Mouse (Mus musculus) retina, postnatal 7 days (tissue): ENCODE measurements around the gene Kcnj1.

Source experiments
- DNase-seq: peaks from one replicate; pipeline ENCODE4 v3.0.0-alpha.2; 2012; ENCODE audit warnings: low read depth, low spot score

Gene Kcnj1

DNA sequence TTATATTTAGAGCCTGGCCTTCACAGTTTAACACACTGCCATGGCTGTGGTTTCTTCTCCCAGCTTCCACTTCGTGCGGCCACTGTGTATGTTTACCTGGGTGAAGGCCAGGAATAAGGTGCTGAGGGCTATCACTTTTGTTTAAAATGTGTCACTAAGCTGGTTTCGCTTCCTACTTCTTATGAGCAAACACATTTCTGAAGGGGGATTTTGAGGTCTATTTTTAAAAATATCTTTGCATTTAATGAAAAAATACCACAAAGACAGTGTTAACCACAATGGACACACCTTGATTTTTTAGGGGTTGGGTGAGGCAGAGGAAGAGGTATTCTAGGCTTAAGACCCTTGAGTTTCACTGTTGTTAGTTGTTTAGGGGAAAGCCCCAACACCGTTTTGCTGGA lies 22.5 kb downstream of the Kcnj1 start:
- no peak for DNase-seq

DNA sequence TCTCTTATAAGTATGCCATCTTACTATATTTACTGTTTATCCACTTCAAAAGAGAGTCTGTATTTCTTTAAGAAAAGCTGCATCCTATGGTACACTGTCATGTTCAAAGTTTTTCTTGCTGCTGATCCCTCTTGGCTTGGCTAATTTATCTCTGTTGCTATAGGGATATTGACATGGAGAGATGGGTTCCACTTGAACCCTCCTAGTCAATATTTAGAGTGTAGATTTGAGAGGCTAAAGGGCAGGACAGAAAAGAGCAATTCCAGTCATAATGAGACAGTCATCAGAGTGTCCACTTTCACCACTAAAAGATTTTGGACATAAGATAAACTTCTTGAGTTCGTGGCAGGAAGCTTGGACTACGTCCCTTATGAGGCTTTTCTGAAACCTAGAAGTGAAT lies 27.9 kb downstream of the Kcnj1 start:
- DNase-seq = no peak

DNA sequence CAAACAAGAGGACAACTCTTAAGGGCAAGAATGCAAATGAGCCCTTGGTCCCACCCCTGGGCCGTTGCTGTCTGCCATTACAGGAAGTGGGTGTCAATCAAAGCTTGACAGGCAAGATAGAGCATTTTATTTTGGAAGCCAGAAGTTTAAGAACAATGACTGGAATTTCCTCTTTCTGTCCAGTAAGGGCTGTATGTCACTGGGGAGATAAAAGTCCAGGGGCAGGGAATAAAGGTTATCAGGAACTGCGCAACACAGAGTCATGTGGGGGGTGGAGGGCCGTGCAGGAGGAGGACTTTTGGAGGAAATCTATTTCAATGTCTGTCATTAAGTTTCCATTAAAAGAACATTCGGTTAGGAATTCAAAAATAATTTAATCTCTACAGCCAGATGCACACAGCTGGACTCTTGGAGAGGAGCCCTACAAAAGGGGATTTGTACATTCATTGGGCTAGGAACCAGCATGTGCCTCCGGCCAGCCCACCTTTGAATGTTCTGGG lies 28.4 kb downstream of the Kcnj1 start:
- no peak for DNase-seq

DNA sequence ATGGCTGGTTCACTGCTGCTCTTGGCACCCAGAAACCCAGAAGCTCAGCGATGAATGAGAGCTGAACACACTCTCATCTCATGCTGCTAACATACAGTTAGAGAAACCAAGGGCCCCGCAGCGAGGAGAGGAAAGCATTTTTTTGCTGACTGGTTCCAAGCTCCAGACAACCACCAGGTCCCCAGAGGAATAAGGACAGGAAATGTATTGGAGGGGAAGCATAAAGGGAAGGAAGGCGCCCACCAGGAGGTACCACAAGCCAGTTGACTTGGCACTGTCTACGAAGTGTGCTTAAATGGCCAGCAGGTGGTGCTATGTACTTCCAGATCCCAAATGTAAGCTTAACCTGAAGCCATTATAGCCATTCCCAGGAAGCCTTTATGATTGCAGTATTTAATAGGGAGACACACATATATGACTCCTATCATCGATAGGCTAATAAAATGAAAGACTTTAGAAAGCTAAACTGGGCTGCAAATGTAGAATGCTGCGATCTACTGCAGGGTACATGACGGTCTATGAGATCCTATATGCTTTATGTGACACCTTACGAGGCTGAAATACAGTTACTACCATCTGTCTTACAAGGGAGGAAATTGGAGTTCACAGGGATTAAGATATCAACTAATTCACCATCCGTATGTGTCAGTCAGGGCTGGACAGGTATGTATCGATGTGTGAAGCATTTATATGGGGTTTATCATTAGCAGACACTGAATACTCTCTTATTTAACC lies 33.1 kb downstream of the Kcnj1 start:
- DNase-seq = peak; percentile 56

DNA sequence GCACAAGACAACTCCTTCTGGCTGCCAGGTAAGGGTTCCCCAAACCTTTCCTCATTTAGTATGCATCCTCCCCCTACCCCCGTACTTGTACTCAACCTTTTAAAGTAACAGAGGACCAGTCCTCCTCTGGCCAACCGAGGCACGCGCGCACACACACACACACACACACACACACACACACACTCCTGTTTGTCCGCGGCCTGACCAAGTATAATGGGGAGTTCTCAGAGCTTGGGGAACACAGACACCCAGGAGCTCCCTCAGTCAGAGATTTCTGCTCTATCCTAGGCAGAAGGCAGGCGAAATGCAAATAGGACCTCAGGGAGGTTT lies 36.4 kb downstream of the Kcnj1 start:
- no peak for DNase-seq

DNA sequence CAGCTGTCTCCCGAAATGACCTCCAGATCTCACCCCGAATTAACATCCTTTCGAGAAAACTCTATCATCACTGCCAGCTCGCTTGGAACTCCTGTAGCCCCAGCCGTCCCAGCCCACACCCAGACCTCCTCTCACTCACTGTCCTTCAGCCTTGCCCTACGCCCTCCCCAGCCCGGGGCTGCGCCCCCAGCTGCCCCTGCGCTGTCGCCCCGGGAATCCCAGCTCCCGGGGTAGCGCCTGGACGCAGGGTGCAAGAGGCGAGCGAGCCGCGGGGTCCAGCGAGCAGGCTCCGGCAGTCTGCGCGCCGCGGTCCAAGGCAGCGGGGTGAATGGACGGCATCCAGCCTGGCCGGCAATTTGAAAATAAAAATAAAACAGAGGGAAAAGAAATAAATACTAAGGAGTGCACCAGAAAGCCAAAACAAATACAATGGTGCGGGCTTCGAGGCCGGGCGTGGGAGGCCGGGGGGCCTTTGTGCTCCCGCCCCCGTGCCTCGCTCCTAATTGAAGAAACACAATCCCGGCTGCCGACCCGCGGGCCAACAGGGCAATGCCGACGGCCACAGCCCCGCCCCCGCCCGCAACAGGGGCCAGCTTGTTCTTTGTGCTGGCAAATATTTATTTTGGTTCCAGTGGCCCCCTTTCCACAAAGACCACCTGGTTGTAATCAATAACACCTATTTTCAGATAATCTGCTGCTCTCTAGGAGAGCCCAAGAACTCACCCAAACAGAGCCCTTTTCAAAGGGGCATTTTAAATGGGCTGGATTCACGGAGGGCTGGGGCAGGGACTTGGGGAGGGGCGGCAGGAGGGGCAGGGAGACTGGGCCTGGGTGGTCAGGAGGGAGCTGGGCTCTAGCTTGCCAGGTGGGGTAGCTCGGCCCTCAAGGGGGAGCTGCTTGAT lies 37.0 kb downstream of the Kcnj1 start:
- DNase-seq = no peak

DNA sequence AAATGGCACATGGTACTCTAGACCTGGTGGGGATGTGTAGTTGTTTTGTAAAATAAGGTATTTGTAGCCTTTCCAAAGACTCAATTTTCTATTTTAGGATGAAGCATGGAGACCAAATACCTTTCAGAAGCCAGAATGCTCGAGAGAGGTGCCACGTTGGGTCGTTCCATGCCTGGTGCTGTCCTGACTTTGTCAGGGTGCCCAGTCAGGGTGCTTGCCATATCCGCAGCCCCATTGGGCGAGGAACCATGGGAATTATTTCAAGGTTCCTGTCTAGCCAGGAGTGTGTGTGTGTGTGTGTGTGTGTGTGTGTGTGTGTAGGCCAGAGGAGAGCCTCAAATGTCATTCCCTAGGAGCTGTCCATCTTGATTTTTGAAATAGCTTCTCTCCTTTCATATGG lies 38.4 kb downstream of the Kcnj1 start:
- no peak for DNase-seq

DNA sequence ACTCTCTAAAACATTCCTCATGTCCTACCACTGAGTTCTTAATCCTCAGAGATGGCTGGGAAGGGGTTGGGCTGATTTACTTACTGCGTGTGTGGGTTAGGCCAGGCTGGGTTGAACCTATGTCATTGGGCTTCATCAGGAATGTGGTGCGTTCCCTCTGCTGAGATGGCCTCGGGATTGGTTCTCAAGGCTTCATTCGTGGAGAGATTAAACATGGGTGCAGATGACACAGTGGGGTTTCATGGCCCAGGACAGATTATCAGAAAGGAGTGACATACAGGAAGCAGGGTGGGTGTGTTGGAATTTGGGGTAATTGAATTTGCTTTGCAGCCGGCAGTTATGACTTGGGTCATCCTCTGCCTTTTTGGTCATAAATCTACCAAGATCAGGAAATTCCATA lies 39.2 kb downstream of the Kcnj1 start:
- no peak for DNase-seq

DNA sequence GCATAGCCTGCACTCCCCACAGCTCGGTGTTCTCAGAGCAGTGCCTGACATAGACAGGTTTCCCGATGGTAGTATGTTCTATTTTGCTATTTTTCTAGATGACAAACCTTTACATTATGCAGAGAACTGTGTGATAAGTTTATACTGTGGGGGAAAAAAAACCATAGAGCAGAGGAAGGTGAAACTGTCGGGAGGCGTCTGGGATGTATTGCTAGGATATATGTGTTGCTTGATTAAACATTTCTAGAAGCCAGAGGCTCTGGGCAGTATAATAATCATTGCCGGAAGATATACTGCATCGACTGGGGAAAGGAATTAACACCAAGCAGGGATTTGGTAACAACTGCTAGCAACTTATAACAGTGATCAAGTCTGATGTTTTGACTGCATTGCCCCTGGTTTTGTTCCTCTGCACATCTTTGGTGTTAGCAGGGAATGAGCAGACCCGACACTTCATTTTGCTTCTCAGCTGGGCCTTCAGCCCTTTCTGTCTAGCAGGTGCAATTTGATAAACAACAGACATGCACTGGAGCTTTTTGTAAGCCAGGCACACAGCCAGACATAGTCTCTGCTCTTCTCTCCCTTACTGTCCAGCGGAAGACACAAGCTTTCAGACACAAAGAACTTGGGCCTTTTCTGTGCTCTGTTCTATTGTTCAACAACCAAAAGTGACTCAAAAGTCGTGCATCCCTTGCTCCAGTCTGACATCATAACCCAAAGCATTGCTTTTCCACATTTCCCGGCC lies 40.7 kb downstream of the Kcnj1 start:
- DNase-seq = no peak

DNA sequence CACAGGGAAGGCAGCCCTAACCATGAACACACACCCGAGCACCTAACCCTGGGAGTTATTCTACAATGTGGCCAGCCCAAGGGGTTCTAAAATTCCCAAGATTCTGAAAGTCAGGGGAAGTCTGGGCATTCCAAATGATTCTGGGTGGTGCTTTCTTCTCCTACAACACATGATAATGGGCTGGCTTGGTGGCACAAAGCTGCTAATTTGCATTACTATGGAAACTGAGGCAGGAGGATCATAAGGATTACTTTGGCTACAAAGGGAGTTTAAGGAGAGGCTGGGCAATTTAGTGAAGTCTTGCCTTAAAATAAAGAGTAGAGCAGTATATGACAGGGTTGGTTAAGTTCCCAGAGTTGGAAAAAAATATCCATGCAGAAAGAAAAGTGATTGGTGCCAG lies 42.7 kb downstream of the Kcnj1 start:
- no peak for DNase-seq

DNA sequence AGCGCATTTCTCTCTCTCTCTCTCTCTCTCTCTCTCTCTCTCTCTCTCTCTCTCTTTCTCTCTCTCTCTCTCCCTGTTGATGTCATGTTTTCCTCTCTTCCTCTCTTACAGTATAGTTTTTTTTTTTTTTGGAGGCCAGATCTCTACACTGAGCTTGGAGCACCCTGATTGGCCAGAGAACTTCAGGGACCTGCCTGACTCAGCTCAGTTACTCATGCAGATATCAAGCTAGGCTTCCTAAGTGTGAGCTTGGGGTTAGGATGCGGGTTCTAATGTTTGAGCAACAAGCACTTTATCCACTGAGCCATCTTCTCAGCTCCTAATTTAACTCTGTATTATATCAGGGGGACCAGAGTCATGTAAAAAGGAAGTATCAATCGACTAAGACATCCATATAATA lies 43.7 kb downstream of the Kcnj1 start:
- no peak for DNase-seq

DNA sequence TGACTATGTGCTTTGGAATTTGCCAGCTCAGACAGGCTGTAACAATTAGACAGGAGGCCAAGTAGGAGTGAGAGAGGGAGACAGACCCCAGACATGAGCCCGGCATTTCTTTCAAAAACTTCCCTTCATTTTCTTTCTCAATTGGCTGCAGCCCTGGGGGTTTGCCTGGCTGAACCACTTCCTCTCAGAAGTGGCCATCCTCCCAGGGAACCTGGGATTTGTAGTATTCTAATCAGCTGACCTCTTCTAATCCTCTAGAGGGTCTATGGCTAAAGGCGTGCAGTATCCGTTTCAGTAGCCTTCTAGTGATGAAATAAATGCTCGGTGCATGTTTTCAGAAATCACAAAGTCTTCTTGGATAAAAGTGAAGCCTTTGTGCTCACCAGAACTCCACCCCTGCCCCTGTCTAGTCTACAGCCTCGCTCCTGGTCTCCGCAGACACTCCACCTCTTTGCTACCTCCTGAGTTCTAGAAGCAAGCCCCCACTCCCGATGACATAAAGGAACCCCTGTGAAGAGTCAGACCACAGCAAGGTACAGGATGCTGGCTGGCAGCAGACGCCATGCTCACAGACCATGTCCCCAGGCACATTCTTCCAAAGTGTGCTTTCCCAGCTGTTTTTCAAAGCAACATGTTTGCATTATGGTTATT lies 45.3 kb downstream of the Kcnj1 start:
- no peak for DNase-seq

DNA sequence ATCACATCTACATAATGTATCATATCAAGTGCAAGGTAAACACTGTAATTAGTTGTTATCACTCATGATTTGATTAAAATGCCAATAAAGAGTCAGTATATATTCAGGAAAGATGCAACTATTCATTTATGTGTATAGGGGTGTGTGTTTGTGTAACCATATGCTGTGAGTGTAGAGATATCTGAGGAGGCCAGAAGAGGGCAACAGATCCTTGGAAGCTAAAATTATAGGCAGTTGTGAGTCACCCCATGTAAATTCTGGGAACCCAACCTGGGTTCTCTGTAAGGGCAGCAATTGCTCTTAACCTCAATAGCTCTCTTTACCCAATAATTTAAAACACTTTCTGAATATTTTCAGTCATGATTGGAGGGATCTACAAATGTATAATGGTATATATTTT lies 48.4 kb downstream of the Kcnj1 start:
- no peak for DNase-seq

DNA sequence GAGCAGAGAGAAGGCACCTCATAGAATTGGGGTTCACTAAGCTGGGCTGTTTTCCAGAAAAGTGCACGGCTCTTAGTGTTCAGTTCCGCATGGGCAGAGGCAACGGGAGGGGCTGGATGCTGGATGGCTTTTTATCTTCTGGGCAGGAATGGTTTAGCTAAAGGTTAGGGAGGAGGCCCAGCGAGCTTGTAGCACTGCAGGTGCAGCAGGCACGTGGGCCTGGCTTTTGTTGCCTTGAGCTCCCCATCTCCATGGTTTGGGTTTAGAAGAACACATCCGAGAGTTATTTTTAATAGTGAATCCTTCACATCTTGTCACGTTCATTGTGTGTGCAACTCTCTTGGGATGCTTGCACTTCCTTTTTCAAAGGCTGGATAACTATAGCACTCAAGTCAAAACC lies 53.0 kb downstream of the Kcnj1 start:
- DNase-seq = no peak

DNA sequence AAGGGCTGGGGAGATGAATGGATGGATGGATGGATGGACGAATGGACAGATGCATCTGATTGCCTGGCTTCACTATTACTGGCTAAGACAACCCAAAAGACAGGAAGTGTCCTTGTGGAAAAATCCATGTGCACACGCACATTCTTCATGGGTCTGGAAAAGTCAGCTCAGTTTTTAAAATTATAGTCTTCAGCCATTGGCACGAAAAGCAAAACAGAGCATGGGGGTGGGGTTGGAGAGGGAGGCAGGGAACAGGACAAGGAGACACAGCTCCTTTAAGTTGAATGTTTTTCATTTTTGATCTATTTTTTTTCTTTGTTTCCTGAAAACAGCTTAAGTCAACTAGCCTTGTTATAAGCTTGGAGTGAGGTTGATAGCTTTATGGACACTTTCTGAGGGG lies 58.8 kb downstream of the Kcnj1 start:
- no peak for DNase-seq

DNA sequence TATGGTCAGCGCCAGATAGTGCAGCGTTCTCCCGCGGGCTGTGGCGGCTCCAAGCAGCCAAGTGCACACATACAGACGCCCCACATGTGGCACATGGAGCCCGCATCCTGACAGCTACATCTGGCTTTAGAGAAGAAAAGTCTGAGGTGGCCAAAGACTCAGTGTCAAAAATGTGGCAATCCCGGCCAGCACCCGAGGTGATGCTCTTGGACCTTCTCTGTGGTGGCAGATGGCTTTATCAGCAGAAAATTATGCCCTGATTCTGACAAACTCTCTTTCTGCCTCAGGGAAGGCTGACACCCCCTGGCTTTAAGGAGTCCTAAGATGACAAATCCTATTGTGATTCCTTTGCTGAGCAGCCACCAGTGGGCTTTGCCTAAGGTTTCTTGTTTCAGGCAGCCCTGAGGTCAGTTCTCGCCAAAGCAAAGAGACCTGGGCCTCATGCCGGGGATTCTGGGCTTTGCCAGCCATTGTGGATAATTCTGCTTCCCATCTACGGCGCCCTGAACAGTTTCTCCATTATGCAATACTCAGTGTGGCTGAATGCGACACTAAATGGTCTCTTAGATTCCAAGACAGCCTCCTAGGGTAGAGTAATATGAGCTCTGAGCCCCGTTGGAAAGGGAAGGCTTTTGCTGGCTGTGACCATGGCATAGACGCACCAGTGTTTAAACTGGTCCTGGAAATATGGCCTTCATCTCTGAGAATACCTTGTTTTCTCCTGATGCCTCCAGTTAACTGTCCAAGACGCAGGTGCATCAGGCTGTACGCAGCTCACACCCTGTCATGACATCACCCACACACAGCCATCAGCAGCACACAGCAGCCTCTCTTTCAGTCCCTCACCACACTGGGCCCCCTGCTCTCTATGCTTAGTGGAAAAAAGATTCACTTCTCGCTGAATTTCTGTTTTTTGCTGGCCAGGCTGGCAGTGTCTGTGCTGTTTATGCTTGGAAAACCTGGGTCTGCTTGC lies 62.2 kb downstream of the Kcnj1 start:
- DNase-seq = no peak

DNA sequence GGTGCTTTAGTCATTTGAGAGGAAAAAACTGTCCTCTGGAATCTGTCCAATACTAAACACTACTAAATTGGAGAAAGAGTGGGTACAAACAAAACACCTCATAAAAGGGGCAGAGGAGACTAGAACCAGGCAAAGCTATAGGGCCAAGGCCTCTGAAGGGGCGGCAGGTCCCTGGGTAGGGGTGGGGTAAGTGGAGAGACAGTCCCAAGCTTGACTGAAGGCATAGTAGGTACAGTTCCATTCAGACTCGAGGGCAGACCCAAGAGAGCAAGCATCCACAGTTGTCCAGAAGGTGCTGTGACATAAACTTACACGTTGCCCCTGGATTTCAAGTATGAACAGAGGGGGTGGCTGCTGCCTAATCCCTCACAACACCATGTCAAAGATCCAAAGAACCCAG lies 70.8 kb downstream of the Kcnj1 start:
- DNase-seq = no peak

DNA sequence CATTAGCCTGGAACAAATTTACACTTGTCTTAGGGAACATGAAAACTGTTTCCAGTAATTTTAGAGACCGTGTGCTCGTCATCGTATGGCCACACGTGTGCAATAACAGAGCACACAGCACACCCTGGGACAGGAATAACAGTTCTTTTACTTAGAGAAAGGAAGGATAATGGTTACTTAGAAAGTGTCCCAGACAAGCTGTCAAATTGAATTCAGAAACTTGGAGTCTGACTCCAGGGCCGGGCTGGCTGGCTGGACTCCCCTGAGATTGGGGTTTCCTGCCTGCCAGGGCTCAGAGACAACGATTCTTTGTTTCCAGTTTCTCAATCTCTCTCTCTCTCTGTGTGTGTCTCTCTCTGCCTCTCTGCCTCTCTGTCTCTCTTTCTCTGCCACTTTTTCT lies 71.5 kb downstream of the Kcnj1 start:
- DNase-seq = no peak

DNA sequence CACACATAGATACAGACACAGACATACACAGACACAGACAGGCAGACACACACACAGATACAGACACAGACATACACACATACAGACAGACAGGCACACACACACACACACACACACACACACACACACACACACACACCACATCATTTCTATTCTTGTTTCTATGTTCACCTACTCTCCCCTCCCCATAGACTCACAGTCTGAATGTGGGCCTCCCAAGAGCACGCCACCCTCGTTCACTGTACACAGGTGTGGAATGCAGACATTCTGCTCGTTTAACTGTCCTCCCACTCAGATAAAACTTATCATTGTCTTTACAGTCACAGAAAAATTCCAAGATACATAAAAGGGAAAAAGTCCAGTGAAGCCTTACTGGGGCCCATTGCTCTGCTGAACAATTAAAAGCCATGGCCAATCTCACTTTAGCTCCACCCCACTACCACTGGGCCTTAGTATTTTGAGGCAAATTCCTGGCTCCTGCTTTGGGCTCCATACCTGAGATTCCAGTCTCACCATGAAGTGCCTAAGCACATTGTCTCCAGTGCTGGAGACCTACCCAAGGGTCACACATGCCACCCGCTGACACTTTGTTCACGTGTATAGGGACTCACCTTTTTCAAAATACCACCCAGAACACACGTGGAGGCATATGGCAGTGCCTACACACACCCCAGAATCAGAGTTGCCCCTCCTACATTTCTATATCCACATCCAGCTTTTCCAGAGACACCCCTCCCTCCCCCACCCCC lies 72.3 kb downstream of the Kcnj1 start:
- no peak for DNase-seq

DNA sequence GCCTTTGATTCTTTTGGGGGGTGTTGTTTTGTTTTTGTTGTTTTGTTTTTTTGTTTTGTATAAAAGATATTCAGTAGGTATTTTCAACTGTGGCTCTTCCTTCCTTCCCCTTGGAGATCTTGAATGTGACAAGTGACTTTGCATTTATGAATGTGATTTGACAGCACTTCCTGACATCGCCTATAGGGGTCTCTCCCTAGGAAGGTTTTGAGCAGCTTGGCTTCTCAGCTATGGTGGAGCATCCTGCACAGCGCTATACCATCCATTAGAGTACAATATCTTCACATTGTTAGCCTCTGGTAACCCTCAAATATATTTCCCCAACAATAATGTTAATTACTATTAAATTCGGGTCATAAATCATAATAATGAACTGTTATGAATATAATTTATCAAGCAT lies 73.5 kb downstream of the Kcnj1 start:
- no peak for DNase-seq
